Mouse (Mus musculus) liver, embryonic 14.5 days (tissue): Measurements from ENCODE around the gene Ifna2. TPM values are rescaled to one million over a fixed set of nuclear protein-coding genes. Genes with fewer than 3 reads are reported as not detected.
A peak's percentile ranks its signal among the peaks of the same experiment; 100 is the strongest.

Experiments used
- ATAC-seq: fragments of 200-750 bp; cut with Nextera tagmentation; 2 replicates; pipeline ENCODE4 v1.8.0; 2017; ENCODE audit warnings: moderate number of reproducible peaks, mild to moderate bottlenecking, moderate library complexity; ENCODE audit not compliant: insufficient read depth
- DNase-seq, 3 experiments: peaks; one replicate each; pipeline ENCODE4 v3.0.0-alpha.2; 2012 to 2013; ENCODE audit warnings: low read depth in 3 of 3, low spot score in 3 of 3
- H3K27ac ChIP-seq: fragments of 300-500 bp; sonication (generic); 2 replicates; pipeline ENCODE4 v1.5.1; 2014; ENCODE audit warnings: moderate library complexity, mild to moderate bottlenecking, control low read depth, inconsistent platforms
- H3K27me3 ChIP-seq: fragments of 300-500 bp; sonication (generic); 2 replicates; pipeline ENCODE4 v1.6.1; 2014; ENCODE audit warnings: mild to moderate bottlenecking, low read length, moderate library complexity; ENCODE audit not compliant: control insufficient read depth, insufficient read depth
- H3K36me3 ChIP-seq: fragments of 300-500 bp; sonication (generic); replicated peaks from 2 replicates; pipeline ENCODE4 v1.6.1; 2014; ENCODE audit warnings: low read depth; ENCODE audit not compliant: control insufficient read depth, insufficient read depth
- H3K4me1 ChIP-seq, 2 experiments: fragments of 200-500 bp in 1 of 2; fragments of 300-500 bp in 1 of 2; sonication (generic) in 1 of 2; replicated peaks; 2 replicates each; pipeline ENCODE4 v1.6.1; 2012 to 2014; ENCODE audit warnings: antibody characterized with exemption in 1 of 2, inconsistent platforms in 1 of 2, low read length in 1 of 2; ENCODE audit not compliant: control insufficient read depth in 2 of 2, insufficient read depth in 2 of 2
- H3K4me2 ChIP-seq: fragments of 300-500 bp; sonication (generic); 2 replicates; pipeline ENCODE4 v1.6.1; 2014; ENCODE audit warnings: low read depth, mild to moderate bottlenecking, control low read depth, moderate library complexity
- H3K4me3 ChIP-seq, 2 experiments: fragments of 200-500 bp in 1 of 2; fragments of 300-500 bp in 1 of 2; sonication (generic) in 1 of 2; 2 replicates each; pipeline ENCODE4 v1.5.1; 2012 to 2014; ENCODE audit warnings: low read depth in 2 of 2, low read length in 2 of 2, mild to moderate bottlenecking in 2 of 2, control low read depth in 1 of 2, inconsistent platforms in 1 of 2, moderate library complexity in 1 of 2; ENCODE audit not compliant: insufficient read depth in 1 of 2
- H3K9ac ChIP-seq: fragments of 300-500 bp; sonication (generic); replicated peaks from 2 replicates; pipeline ENCODE4 v1.6.1; 2014; ENCODE audit warnings: mild to moderate bottlenecking, control low read depth, moderate library complexity
- H3K9me3 ChIP-seq: fragments of 300-500 bp; sonication (generic); 2 replicates; pipeline ENCODE4 v1.6.1; 2016; ENCODE audit warnings: low read length, mixed read lengths; ENCODE audit not compliant: control insufficient read depth
- CTCF ChIP-seq: IDR thresholded peaks from 2 replicates; pipeline ENCODE4 v1.5.1; 2016; ENCODE audit warnings: antibody characterized with exemption, low read depth, control low read depth
- EP300 ChIP-seq: IDR thresholded peaks from 2 replicates; pipeline ENCODE4 v1.6.1; 2016; ENCODE audit warnings: antibody characterized with exemption, low read depth
- WGBS: fragments of 180-500 bp; shearing (Covaris S2); extraction: QIAGEN DNeasy Blood & Tissue Kit; methylation state at CpG from one replicate; pipeline ENCODE4 v1.1.7; 2014; ENCODE audit not compliant: insufficient replicate concordance; 5-methylcytosine and 5-hydroxymethylcytosine counted together
- polyA plus RNA-seq, 2 experiments: library from polyadenylated mRNA; depleted of rRNA in 1 of 2; stranded (reverse) in 1 of 2; unstranded in 1 of 2; fragments of >200 nt; fragmentation: Nextera tagmentation in 1 of 2; extraction: Ambion mirVana in 1 of 2; gene quantifications; 2 replicates each; pipeline versions ENCODE4 v1.2.1 to v1.2.3; 2012 to 2014

Ifna2 gene
- polyA plus RNA-seq, 2 experiments: not detected

DNA sequence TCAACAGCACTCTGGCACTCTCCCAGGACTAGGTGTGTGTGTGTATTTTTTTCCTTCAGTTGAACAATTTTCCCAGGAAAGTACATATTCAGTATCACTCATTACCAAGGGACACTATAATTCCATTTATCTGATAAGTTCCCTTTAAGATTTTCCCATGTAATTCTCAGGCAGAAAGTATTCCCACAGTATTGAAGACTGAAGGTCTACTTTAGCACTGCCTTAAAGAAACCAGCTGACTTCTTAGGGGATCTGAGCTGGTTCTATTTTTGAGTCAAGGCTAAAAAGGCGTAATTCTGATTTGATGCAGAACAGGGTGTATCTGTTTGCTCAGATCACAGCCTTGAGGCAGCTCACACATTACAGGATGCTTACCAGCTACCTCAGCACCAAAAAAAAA lies 35.0 kb upstream of the Ifna2 start:
- ATAC-seq: no peak
- peak overlapping the region in 1 of 2 experiments; percentile 30; a peak in 1 of 4 replicates for H3K4me3 ChIP-seq
- H3K27me3 ChIP-seq: no peaks in the 10 kb centered on the region
- TF ChIP-seq EP300 (no peak), CTCF (no peak)
- peak overlapping the region; percentile 56 for H3K4me2 ChIP-seq
- no peak overlapping the region for H3K9ac ChIP-seq
- H3K27ac ChIP-seq: no peak overlapping the region
- 52% methylated on average over 1 of the region's 1 CpGs for WGBS
- DNase-seq: no peak
- no peaks in the 10 kb centered on the region for H3K9me3 ChIP-seq
- H3K36me3 ChIP-seq: peaks cover 12% of the 10 kb centered on the region
- H3K4me1 ChIP-seq: peaks cover 13 to 15% of the 10 kb centered on the region in 2 experiments

DNA sequence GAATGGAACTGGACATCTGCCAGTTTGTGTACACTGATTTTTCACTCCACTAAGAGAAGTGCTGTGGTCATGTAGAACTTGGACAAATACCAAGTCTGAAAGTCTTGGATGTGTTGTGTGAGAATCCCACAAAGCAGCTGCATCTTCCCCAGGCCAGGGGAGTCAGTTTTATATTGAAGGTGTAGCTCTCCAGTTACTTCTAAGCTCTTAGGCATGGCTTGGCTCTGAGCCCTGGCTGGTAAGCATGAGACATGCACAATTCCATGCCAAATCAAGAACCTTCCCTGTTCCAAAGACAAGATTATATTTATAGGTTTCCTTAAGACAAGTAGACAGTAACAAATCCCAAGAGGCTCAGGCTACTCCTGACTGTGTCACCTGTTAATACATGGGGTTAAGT lies 31.3 kb upstream of the Ifna2 start:
- no peak for DNase-seq

DNA sequence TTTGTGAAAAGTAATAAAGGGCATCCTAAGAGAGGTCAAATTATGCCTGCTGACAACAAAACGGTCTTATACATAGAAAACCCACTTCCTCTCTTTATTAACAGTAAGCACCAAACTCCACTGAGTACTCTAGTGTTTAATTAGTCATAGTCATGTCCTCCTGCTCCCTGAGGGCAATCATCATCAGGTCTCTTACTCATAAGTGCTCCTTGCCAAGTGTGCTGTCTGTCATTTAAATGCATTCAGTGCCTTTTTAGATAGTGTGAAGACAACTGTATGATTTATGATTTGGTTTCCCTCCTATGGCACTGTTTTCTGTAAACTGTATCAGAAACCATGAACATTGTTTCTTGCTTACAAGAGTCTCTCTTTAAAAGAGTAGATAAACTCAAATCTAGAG lies 30.6 kb upstream of the Ifna2 start:
- no peaks in the 10 kb centered on the region for H3K9me3 ChIP-seq
- WGBS: 56% methylated on average over 1 of the region's 1 CpGs
- TF ChIP-seq EP300: no peak
- TF ChIP-seq CTCF: no peak
- peaks cover 2% of the 10 kb centered on the region in 2 experiments; a peak in 1 of 4 replicates for H3K4me1 ChIP-seq
- ATAC-seq (no peak), DNase-seq (no peak)
- H3K27ac ChIP-seq: no peak overlapping the region
- peaks cover 4% of the 10 kb centered on the region for H3K36me3 ChIP-seq
- H3K4me3 ChIP-seq: no peak overlapping the region
- no peak overlapping the region for H3K4me2 ChIP-seq
- H3K27me3 ChIP-seq: no peaks in the 10 kb centered on the region
- H3K9ac ChIP-seq: no peak overlapping the region

More for the DNA sequence above, 31.3 kb upstream of the Ifna2 start:
- H3K9ac ChIP-seq: no peak overlapping the region
- H3K4me1 ChIP-seq: peaks cover 3% of the 10 kb centered on the region in 2 experiments
- no peak overlapping the region for H3K4me2 ChIP-seq
- ATAC-seq: no peak
- no peaks in the 10 kb centered on the region for H3K9me3 ChIP-seq
- H3K36me3 ChIP-seq: peaks cover 5% of the 10 kb centered on the region
- no peak overlapping the region for H3K4me3 ChIP-seq
- no peaks in the 10 kb centered on the region for H3K27me3 ChIP-seq
- H3K27ac ChIP-seq: no peak overlapping the region
- no peak for TF ChIP-seq CTCF

DNA sequence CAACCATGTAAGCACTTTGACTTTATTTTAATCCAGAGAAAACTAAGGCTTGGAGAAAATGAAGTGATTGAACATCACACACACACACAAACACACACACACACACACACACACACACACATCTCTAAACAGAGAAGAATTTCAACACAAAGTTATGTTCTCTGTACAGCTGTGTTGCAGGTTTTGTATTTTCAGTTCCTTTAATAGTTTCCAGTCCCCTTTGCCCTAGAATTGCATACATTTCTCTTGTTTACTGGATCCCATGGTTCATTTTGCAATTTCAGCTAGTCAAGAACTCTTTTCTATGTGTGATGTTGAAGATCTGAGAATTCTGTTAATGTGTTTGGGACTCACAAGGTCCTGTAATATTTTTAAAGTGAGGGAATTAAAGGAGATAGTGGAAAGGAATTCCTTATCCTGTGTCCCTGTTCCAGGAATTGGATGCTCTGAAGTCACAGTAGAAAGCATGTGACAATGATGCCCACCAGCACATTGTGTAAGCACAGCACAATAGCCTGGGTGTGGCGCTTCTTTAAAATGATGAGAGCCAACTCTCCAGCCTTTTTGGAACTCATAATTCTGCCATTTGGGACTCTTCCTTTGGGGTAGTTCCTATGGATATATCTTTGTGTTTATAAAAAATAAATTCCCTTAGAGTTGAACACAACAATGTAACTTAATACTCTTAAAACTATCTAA lies 23.6 kb upstream of the Ifna2 start:
- Histone ChIP-seq H3K4me2 (no peak overlapping the region), H3K4me3 (no peak overlapping the region), H3K4me1 (no peaks in the 10 kb centered on the region), H3K9ac (no peak overlapping the region), H3K36me3 (no peaks in the 10 kb centered on the region), H3K27ac (no peak overlapping the region), H3K9me3 (no peaks in the 10 kb centered on the region), H3K27me3 (no peaks in the 10 kb centered on the region)
- TF ChIP-seq EP300 (no peak), CTCF (no peak)
- no peak for ATAC-seq
- DNase-seq: no peak
- 66% methylated on average over 1 of the region's 1 CpGs for WGBS

DNA sequence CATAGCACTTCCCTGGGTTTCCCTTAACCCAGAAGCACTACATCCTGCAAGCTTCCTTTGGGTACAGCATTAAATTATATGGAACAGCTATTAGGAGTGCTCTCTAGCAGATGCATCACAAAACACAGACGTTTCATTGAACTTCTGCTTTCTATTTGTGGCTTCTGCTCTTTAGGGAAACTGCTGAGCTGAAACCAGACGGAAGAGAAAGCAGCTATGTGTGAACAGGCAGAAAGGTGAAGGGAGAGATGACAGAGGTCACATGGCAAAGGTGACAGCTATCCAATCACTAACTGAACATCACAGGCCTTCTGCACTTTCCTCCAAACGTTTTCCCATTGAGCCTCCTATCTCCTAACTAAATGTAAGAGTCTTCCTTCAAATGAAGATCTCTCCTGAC lies 22.2 kb upstream of the Ifna2 start:
- ATAC-seq (no peak), DNase-seq (no peak)
- H3K36me3 ChIP-seq: no peaks in the 10 kb centered on the region
- no peak for TF ChIP-seq EP300
- no peak for TF ChIP-seq CTCF
- H3K9me3 ChIP-seq: no peaks in the 10 kb centered on the region
- H3K4me3 ChIP-seq: no peak overlapping the region
- no peak overlapping the region for H3K9ac ChIP-seq
- WGBS: 6% methylated on average over 3 of the region's 3 CpGs
- no peaks in the 10 kb centered on the region for H3K27me3 ChIP-seq
- no peaks in the 10 kb centered on the region for H3K4me1 ChIP-seq
- H3K27ac ChIP-seq: no peak overlapping the region
- no peak overlapping the region for H3K4me2 ChIP-seq
